9 mouse cellular contexts compared by ENCODE assay signal in the genomic region with DNA sequence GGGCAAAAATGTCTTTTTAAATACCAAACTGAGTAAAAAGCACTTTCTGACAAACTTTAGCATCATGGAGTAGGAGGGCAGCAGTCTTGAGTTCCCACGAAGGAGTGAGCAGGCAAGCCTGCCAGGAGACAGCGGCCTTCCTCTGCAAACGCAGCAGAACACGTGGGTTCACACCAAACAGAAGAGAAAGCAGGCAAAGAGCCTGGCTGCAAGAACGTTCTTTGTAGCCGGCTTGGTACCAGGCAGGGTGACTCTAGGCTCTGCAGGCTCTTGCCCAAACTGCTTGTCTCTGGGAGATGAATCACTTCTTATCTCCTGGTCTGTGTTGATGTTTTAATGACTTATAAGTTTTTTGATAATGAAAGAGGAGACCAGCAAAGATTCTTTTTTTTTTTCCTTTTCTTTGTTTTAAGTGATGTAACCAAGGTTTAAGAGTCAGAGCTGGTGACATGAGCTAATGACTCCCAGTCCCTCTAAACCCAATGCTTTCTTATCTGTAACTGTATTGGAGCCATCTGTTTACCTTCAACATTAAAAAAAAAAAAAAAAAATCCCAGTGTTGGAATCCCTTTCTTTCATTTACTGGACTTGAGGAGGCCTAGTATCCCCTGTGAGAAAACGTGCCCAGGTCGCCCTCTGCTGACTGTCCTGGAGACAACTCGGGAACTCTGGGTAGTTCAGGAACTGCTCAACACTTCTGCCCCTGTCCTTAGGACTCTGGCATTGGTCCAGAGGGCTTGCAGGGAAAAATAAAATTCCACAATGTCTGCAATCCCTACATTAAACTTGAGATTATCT. TPM values are rescaled to one million over a fixed set of nuclear protein-coding genes. Genes with fewer than 3 reads are reported as not detected.
DNase-seq lines count a peak whose midpoint lies in the region; ATAC-seq and TF ChIP-seq lines count a peak whose summit lies in the region.
"Had no signal": no experiment of that assay in that cellular context is flagged by ENCODE, and none has a peak within 500 bp of the region (broad histone marks: within the 10 kb centered on the region; RNA-seq: fewer than 3 reads in every experiment).

No protein-coding gene starts in this region.

- 23% methylated on average over 9 of the region's 9 CpGs for WGBS in liver, postnatal 0 days (ENCODE audit: insufficient replicate concordance)

- intact Hi-C loops in heart, postnatal 36 days (cut with DNase I) = loop anchor here (1.0 kb wide), 1 partner anchor 295 kb away; no protein-coding TSS in a partner anchor

- no peak overlapping the region for H3K9ac ChIP-seq in MEL (ENCODE audit: control insufficient read depth, low read depth, low read length, poor library complexity, severe bottlenecking)
- no peak overlapping the region for H3K9ac ChIP-seq in liver, postnatal 0 days (replicated peaks)

- H3K79me2 ChIP-seq in MEL (ENCODE audit: control insufficient read depth, insufficient read depth, low read length, poor library complexity) = no peaks in the 10 kb centered on the region

- no peak for TF ChIP-seq POLR2A in MEL (IDR thresholded peaks at IDR 0.05; ENCODE audit: control insufficient read depth in 1 of 2, insufficient read depth in 1 of 2, low read depth in 1 of 2, low read length in 2 of 2, poor library complexity in 1 of 2)

- TF ChIP-seq RAD21 in MEL (IDR thresholded peaks at IDR 0.05; ENCODE audit: low read depth, low read length) = peak; percentile 91

- TF ChIP-seq CTCF in MEL (IDR thresholded peaks at IDR 0.05 in 2 of 3, conservative IDR thresholded peaks at IDR 0.05 in 1 of 3; ENCODE audit: control insufficient read depth in 1 of 3, insufficient read depth in 1 of 3, low read depth in 2 of 3, low read length in 3 of 3, poor library complexity in 1 of 3, severe bottlenecking in 1 of 3) = peak; percentile 44 to 91 (median 86)
- peak; percentile 72 for TF ChIP-seq CTCF in liver, postnatal 0 days (IDR thresholded peaks at IDR 0.05; ENCODE audit: low read depth)

- H3K27ac ChIP-seq in MEL (ENCODE audit: control insufficient read depth, low read depth, low read length) = no peak overlapping the region
- H3K27ac ChIP-seq in liver, postnatal 0 days (ENCODE audit: low read depth) = no peak overlapping the region

- H3K4me1 ChIP-seq in MEL (ENCODE audit: control insufficient read depth in 1 of 2, insufficient read depth in 2 of 2, low read length in 2 of 2) = peaks cover 0 to 5% of the 10 kb centered on the region in 2 experiments; a peak in 1 of 4 replicates
- peaks cover 2% of the 10 kb centered on the region; the same call in 1 of the 2 replicates for H3K4me1 ChIP-seq in liver, postnatal 0 days (ENCODE audit: insufficient read depth)

- no peak overlapping the region for H3K4me3 ChIP-seq in MEL (ENCODE audit: control insufficient read depth in 1 of 2, insufficient read depth in 1 of 2, low read depth in 2 of 2, low read length in 2 of 2)
- H3K4me3 ChIP-seq in liver, postnatal 0 days (ENCODE audit: low read depth, low read length) = no peak overlapping the region

- H3K9me3 ChIP-seq in MEL (replicated peaks; ENCODE audit: insufficient read depth, low read length) = no peaks in the 10 kb centered on the region
- no peaks in the 10 kb centered on the region for H3K9me3 ChIP-seq in liver, postnatal 0 days (ENCODE audit: low read length)

- peaks cover 0 to 1% of the 10 kb centered on the region in 2 experiments; a peak in 1 of 4 replicates for H3K27me3 ChIP-seq in MEL (ENCODE audit: control insufficient read depth in 1 of 2, insufficient read depth in 2 of 2, low read length in 2 of 2)
- H3K27me3 ChIP-seq in liver, postnatal 0 days (ENCODE audit: insufficient read depth, low read length) = no peaks in the 10 kb centered on the region

- H3K36me3 ChIP-seq in MEL (ENCODE audit: control insufficient read depth in 1 of 2, insufficient read depth in 2 of 2, low read length in 2 of 2) = no peaks in the 10 kb centered on the region
- no peaks in the 10 kb centered on the region for H3K36me3 ChIP-seq in liver, postnatal 0 days (replicated peaks; ENCODE audit: insufficient read depth, low read length)

- no peak for TF ChIP-seq EP300 in MEL (IDR thresholded peaks at IDR 0.05; ENCODE audit: low read depth in 1 of 2, low read length in 2 of 2)
- TF ChIP-seq EP300 in liver, postnatal 0 days (IDR thresholded peaks at IDR 0.05; ENCODE audit: low read depth) = no peak

- no peak overlapping the region for H3K4me2 ChIP-seq in liver, postnatal 0 days (ENCODE audit: low read depth, low read length)

- peak; percentile 60 for ATAC-seq in liver, postnatal 0 days

- peak; percentile 61 for DNase-seq in MEL (ENCODE audit: low read depth, low spot score)
- peak; percentile 26 for DNase-seq in cerebellum, adult 8-10 months
- peak; percentile 67 for DNase-seq in forelimb bud, embryonic 11.5 days (ENCODE audit: low read depth, low spot score)
- peak; percentile 58 to 64 for DNase-seq in heart, postnatal 36 days
- peak; percentile 42 to 77 for DNase-seq in layer of hippocampus, adult 18-20 months (ENCODE audit: low spot score in 2 of 2)
- peak; percentile 64 for DNase-seq in liver, postnatal 0 days
- peak; percentile 57 for DNase-seq in ovary, postnatal 14 days (ENCODE audit: low spot score)
- peak; percentile 78 for DNase-seq in urinary bladder, postnatal 14 days (ENCODE audit: low spot score)

TF ChIP-seq in MEL, 35 proteins besides CTCF, POLR2A, EP300 and RAD21:
- TF ChIP-seq ZC3H11A (IDR thresholded peaks at IDR 0.05; ENCODE audit: low read depth, low read length) (peak; percentile 96), ETS1 (IDR thresholded peaks at IDR 0.05; ENCODE audit: low read depth, low read length) (no peak), SMC3 (IDR thresholded peaks at IDR 0.05; ENCODE audit: low read depth, low read length) (peak; percentile 99), CHD1 (IDR thresholded peaks at IDR 0.05; ENCODE audit: low read depth, low read length) (no peak), ZNF384 (IDR thresholded peaks at IDR 0.05; ENCODE audit: low read depth, low read length) (peak; percentile 86), SIN3A (IDR thresholded peaks at IDR 0.05; ENCODE audit: low read length) (peak; percentile 28; the same call in 1 of the 2 replicates)

RNA-seq across cellular contexts. Expression of a gene that starts 2.0 kb away (rescaled TPM):
- total RNA-seq in MEL (2012; rRNA removed) = not detected in 2 replicates
- polyA plus RNA-seq in MEL (2012; ENCODE audit: insufficient read depth in 1 of 2, insufficient read length in 2 of 2, low read depth in 1 of 2, low replicate concordance in 2 of 2, missing spikeins in 1 of 2) = not detected
- not detected for total RNA-seq in heart, postnatal 36 days (2021)
- total RNA-seq in layer of hippocampus, adult 18-20 months (2021) = not detected
- polyA plus RNA-seq in liver, postnatal 0 days (2015; fragmentation: Nextera tagmentation; extraction: Ambion mirVana) = not detected in 2 replicates
- total RNA-seq: gastrocnemius, postnatal 4 days had no signal

RNA-seq across cellular contexts. Expression of a gene that starts 56.3 kb away (rescaled TPM):
- total RNA-seq in MEL (2012; rRNA removed) = 0.12 and 0.20 TPM in 2 replicates
- under 1 TPM in 1 of 2 experiments, not detected in 1; 0.81 TPM for polyA plus RNA-seq in MEL (2012; ENCODE audit: insufficient read depth in 1 of 2, insufficient read length in 2 of 2, low read depth in 1 of 2, low replicate concordance in 2 of 2, missing spikeins in 1 of 2)
- 10 to 100 TPM; 26.0 to 27.1 TPM for total RNA-seq in heart, postnatal 36 days (2021)
- 1 to 10 TPM; 7.0 to 8.8 TPM for total RNA-seq in layer of hippocampus, adult 18-20 months (2021)
- polyA plus RNA-seq in liver, postnatal 0 days (2015; fragmentation: Nextera tagmentation; extraction: Ambion mirVana) = 1,492 and 1,631 TPM in 2 replicates

Comparison
In these comparisons a context has a peak if more than half of its experiments do, and no peak if none do; other contexts are left out.
1. DNase-seq: peak in every context shown above with its lines; median percentile 78 in urinary bladder, postnatal 14 days; 67 in forelimb bud, embryonic 11.5 days; 64 in liver, postnatal 0 days; 61 in MEL; 61 in heart, postnatal 36 days; 60 in layer of hippocampus, adult 18-20 months; 57 in ovary, postnatal 14 days; 26 in cerebellum, adult 8-10 months.